Mouse (Mus musculus) liver, embryonic 13.5 days (tissue): Measurements from ENCODE around the gene Gm11042. TPM values are rescaled to one million over a fixed set of nuclear protein-coding genes. Genes with fewer than 3 reads are reported as not detected.
A peak's percentile ranks its signal among the peaks of the same experiment; 100 is the strongest.

Experiments used
- ATAC-seq: fragments of 200-750 bp; cut with Nextera tagmentation; 2 replicates; pipeline ENCODE4 v1.8.0; 2017; ENCODE audit warnings: low read depth, mild to moderate bottlenecking, moderate number of reproducible peaks, moderate library complexity
- DNase-seq: peaks from one replicate; pipeline ENCODE4 v3.0.0; 2022
- H3K27ac ChIP-seq: fragments of 300-500 bp; sonication (generic); 2 replicates; pipeline ENCODE4 v1.5.1; 2015; ENCODE audit warnings: moderate library complexity, mild to moderate bottlenecking, inconsistent platforms
- H3K27me3 ChIP-seq: fragments of 300-500 bp; sonication (generic); 2 replicates; pipeline ENCODE4 v1.6.1; 2015; ENCODE audit warnings: mild to moderate bottlenecking, inconsistent platforms
- H3K36me3 ChIP-seq: fragments of 300-500 bp; sonication (generic); 2 replicates; pipeline ENCODE4 v1.6.1; 2015; ENCODE audit warnings: mild to moderate bottlenecking, inconsistent platforms
- H3K4me1 ChIP-seq: fragments of 300-500 bp; sonication (generic); replicated peaks from 2 replicates; pipeline ENCODE4 v1.6.1; 2015; ENCODE audit warnings: inconsistent platforms
- H3K4me2 ChIP-seq: fragments of 300-500 bp; sonication (generic); 2 replicates; pipeline ENCODE4 v1.6.1; 2015; ENCODE audit warnings: inconsistent platforms, mild to moderate bottlenecking, moderate library complexity
- H3K4me3 ChIP-seq: fragments of 300-500 bp; sonication (generic); replicated peaks from 2 replicates; pipeline ENCODE4 v1.5.1; 2015; ENCODE audit warnings: mild to moderate bottlenecking, inconsistent platforms
- H3K9ac ChIP-seq: fragments of 300-500 bp; sonication (generic); 2 replicates; pipeline ENCODE4 v1.6.1; 2015; ENCODE audit warnings: mild to moderate bottlenecking, inconsistent platforms
- H3K9me3 ChIP-seq: fragments of 300-500 bp; sonication (generic); replicated peaks from 2 replicates; pipeline ENCODE4 v1.6.1; 2016; ENCODE audit warnings: inconsistent platforms
- WGBS: fragments of 180-500 bp; shearing (Covaris S2); methylation state at CpG from one replicate; pipeline ENCODE4 v1.1.7; 2015; ENCODE audit not compliant: insufficient replicate concordance; 5-methylcytosine and 5-hydroxymethylcytosine counted together
- polyA plus RNA-seq: library from polyadenylated mRNA; unstranded; fragments of >200 nt; fragmentation: Nextera tagmentation; extraction: Ambion mirVana; gene quantifications from 2 replicates; pipeline ENCODE4 v1.2.1, GENCODE M21; 2015

Gene Gm11042
- not detected in 2 replicates for polyA plus RNA-seq

DNA sequence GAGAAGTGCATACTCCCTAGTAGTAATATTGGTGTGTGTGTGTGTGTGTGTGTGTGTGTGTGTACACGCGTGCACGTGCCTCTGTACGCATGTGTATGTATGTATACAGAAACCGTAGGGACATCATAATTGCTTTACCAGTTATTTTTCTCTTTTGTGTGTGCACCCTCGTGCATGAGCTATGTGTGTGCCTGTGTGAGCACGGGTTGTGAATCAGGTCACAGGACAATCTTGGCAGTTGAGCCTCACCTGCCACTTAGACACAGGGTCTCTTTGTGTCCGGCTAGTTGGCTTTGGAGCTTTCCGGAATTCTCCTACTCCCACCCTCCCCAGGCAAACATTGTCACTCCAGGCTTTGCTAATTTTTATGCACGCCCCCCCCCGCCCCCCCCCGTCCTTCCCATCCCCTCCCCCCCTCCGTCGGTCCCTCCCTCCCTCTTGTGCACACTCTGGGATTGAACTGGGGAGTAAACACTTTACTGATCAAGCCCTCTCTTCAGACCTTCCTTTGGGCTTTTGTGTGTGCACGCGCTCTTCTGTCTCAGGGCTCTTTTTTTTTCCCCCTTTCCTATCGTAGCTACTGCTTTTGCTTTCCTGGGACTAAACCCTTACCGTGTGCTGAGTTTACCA, at the start of gene Gm11042:
Gene Gm11042 (minus strand): TSS at position 51 of the 630 bp plus-strand sequence.
- DNase-seq = no peak
- no peak for ATAC-seq
- H3K9ac ChIP-seq = no peak within 1 kb of the TSS
- H3K4me3 ChIP-seq = peak within 1 kb of the TSS; percentile 44
- no peaks in the 10 kb centered on the region for H3K36me3 ChIP-seq
- no peaks in the 10 kb centered on the region for H3K4me1 ChIP-seq
- peak within 1 kb of the TSS; percentile 50 for H3K4me2 ChIP-seq
- H3K27me3 ChIP-seq = no peaks in the 10 kb centered on the region
- no peaks in the 10 kb centered on the region for H3K9me3 ChIP-seq
- no peak within 1 kb of the TSS for H3K27ac ChIP-seq
- WGBS = 27% methylated on average over 18 of the region's 18 CpGs

DNA sequence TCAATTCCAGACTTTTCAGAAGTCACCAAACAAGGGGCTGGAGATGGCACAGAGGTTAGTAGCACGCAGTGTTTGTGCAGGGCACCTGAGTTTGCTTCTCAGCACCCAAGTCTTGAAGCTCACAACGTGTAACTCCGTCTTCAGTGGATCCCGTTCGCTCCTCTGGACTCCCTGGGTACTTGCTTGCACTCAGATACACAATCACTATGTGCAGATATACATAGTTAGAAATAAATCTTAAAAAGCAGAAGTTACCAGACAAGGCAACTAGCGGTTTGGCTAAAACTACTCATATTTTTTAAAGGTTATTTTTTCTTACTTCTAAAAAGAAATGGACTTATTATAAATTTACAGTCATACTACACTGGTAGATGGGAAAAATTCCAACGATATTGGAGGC, 48.3 kb upstream of the Gm11042 start:
- 51% methylated on average over 7 of the region's 7 CpGs for WGBS
- ATAC-seq (no peak), DNase-seq (no peak)
- no peak overlapping the region for H3K4me3 ChIP-seq
- H3K9me3 ChIP-seq = no peaks in the 10 kb centered on the region
- no peaks in the 10 kb centered on the region for H3K27me3 ChIP-seq
- H3K9ac ChIP-seq = no peak overlapping the region
- no peaks in the 10 kb centered on the region for H3K4me1 ChIP-seq
- no peak overlapping the region for H3K27ac ChIP-seq
- no peak overlapping the region for H3K4me2 ChIP-seq
- H3K36me3 ChIP-seq = no peaks in the 10 kb centered on the region

DNA sequence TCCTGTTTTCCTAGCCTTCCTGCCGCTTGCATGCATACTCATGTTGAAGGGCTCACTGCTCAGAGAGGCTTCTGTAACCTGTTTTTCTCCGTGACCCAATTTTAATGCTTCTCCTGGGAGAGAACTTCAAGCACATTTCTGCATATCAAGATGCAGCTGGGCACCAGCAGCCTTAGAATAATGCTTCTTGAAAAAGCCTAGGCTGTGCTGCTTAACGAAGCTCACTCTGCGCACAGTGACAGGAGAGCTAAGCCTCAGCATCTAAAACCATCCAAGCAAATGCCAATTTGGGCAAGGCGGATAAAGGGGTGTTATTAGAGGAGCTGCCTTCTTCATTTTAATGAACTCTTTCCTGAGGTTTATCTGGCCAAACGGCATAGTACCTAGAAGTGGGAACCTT, 46.9 kb upstream of the Gm11042 start:
- Histone ChIP-seq H3K27me3 (no peaks in the 10 kb centered on the region), H3K27ac (no peak overlapping the region), H3K4me1 (no peaks in the 10 kb centered on the region), H3K9ac (no peak overlapping the region), H3K4me3 (no peak overlapping the region), H3K36me3 (no peaks in the 10 kb centered on the region), H3K9me3 (no peaks in the 10 kb centered on the region), H3K4me2 (no peak overlapping the region)
- 70% methylated on average over 6 of the region's 6 CpGs for WGBS
- no peak for ATAC-seq
- no peak for DNase-seq

DNA sequence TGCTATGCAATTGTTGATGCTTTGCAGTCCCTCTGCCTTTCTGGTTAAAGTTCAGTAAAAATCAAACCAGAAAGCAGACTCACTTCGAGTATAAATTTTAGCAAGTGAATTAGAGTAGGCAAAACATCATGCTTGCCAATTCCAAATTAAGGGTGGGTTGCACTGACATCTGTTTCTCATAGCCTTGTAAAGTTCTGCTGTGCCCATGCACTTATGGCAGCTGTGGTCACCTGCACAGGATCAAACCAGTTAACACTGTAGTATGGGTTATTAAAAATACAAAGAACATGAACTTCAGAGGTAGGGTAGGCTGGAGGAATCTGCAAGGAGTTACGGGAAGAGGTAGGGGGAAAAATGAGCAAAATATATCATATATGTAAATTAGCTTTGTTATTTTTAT, 46.3 kb upstream of the Gm11042 start:
- H3K4me3 ChIP-seq = no peak overlapping the region
- DNase-seq (no peak), ATAC-seq (no peak)
- H3K27ac ChIP-seq = no peak overlapping the region
- no peaks in the 10 kb centered on the region for H3K36me3 ChIP-seq
- H3K9ac ChIP-seq = no peak overlapping the region
- WGBS = 59% methylated on average over 2 of the region's 2 CpGs
- no peaks in the 10 kb centered on the region for H3K27me3 ChIP-seq
- H3K9me3 ChIP-seq = no peaks in the 10 kb centered on the region
- no peaks in the 10 kb centered on the region for H3K4me1 ChIP-seq
- H3K4me2 ChIP-seq = no peak overlapping the region

DNA sequence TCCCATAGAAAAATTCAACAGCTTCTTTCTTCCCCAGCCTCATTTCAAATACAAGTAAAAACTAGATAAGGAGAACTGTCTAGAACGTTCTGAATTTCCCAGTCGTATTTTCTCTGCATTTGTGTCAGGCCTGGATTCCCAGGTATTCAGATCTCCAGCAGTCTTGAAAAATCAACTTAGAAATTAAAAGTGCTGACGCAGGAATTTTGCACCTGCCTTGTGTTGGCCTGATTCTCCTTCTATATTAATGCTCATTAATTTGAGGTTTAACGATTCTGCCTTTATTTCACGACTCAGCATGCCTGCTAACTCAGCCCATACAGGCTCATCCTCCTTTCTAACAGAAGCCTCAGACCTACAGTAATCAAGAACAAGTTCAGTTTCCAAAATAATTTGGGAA, 43.6 kb upstream of the Gm11042 start:
- ATAC-seq = no peak
- H3K36me3 ChIP-seq = no peaks in the 10 kb centered on the region
- no peaks in the 10 kb centered on the region for H3K4me1 ChIP-seq
- no peak for DNase-seq
- no peak overlapping the region for H3K4me2 ChIP-seq
- no peak overlapping the region for H3K27ac ChIP-seq
- no peak overlapping the region for H3K4me3 ChIP-seq
- no peak overlapping the region for H3K9ac ChIP-seq
- H3K27me3 ChIP-seq = no peaks in the 10 kb centered on the region
- H3K9me3 ChIP-seq = no peaks in the 10 kb centered on the region
- WGBS = 65% methylated on average over 5 of the region's 5 CpGs

DNA sequence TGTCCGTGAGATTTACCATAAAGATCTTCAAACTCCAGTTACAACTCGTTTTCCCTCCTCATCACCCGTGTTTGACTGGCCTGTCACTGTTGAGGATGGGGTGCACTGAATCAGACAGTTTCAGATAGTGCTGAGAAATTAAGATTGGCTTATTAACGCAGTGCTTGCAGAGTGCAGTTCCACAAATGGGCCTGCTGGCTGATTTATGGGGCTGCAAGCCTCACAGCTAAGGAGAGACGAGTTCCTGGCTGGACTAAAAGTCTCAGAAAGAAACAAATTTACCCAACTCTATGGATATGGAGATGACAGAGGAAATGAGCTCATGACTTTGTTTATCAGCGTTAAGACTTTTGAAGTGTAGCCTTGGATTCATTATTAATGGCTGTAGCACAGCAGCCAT, 41.6 kb upstream of the Gm11042 start:
- ATAC-seq = no peak
- Histone ChIP-seq H3K4me1 (no peaks in the 10 kb centered on the region), H3K36me3 (no peaks in the 10 kb centered on the region), H3K9me3 (no peaks in the 10 kb centered on the region), H3K27ac (no peak overlapping the region), H3K4me3 (no peak overlapping the region), H3K4me2 (no peak overlapping the region), H3K9ac (no peak overlapping the region), H3K27me3 (no peaks in the 10 kb centered on the region)
- WGBS = 53% methylated on average over 6 of the region's 6 CpGs
- DNase-seq = no peak

- Histone ChIP-seq H3K36me3 (no peaks in the 10 kb centered on the region), H3K4me1 (no peaks in the 10 kb centered on the region), H3K9ac (no peak overlapping the region), H3K9me3 (no peaks in the 10 kb centered on the region), H3K4me2 (no peak overlapping the region), H3K27ac (no peak overlapping the region), H3K4me3 (no peak overlapping the region), H3K27me3 (no peaks in the 10 kb centered on the region)
- DNase-seq (no peak), ATAC-seq (no peak)
- WGBS = 65% methylated on average over 3 of the region's 3 CpGs
These were observed 26.5 kb upstream of the Gm11042 start for GRCm38 (mm10) chr12:74342720-74343119.

DNA sequence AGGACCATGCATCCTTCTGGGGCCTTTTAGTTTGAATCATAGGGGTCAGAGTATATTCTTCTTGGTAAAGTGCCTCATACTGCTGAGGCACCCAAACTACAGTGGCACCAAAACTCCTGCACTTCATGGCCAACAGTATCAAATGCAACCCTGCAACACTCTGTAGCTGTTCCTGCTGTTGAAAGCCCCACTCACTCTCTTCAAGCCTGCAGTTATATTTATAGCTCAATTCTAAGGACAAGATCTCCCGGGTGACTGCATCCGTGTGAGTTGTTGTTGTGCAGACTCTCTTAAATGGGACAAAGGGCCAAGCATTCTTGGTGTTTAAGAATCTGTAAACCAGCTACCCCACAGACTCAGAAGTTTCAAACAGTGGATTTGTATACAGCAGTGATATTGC, 23.9 kb upstream of the Gm11042 start:
- Histone ChIP-seq H3K4me3 (no peak overlapping the region), H3K27me3 (no peaks in the 10 kb centered on the region), H3K4me1 (no peaks in the 10 kb centered on the region), H3K9me3 (no peaks in the 10 kb centered on the region), H3K36me3 (no peaks in the 10 kb centered on the region), H3K27ac (no peak overlapping the region), H3K4me2 (no peak overlapping the region), H3K9ac (no peak overlapping the region)
- ATAC-seq (no peak), DNase-seq (no peak)
- WGBS = 63% methylated on average over 2 of the region's 2 CpGs

DNA sequence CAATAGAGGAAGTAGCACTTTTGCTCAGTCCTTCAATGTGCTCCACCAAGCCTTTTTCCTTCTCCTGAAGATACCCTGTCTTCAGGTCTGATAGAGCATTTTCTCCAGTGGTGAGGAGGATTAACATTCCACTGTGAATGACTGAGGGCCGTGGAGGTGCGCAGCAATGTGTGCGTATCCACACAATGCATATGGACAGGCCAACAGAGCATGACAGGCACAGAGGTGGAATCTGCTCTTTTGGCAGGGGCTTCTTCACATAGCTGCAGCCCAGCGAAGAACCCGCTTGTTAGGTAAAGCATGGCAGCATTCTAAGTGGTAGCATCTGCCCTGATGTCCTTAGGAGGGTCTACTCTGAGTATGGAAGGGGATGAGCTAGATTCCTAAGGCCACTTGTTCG, 17.5 kb upstream of the Gm11042 start:
- no peak overlapping the region for H3K4me3 ChIP-seq
- H3K27me3 ChIP-seq = no peaks in the 10 kb centered on the region
- H3K4me1 ChIP-seq = no peaks in the 10 kb centered on the region
- 73% methylated on average over 6 of the region's 6 CpGs for WGBS
- DNase-seq = no peak
- H3K9me3 ChIP-seq = no peaks in the 10 kb centered on the region
- no peak overlapping the region for H3K27ac ChIP-seq
- H3K9ac ChIP-seq = no peak overlapping the region
- no peak overlapping the region for H3K4me2 ChIP-seq
- H3K36me3 ChIP-seq = no peaks in the 10 kb centered on the region
- no peak for ATAC-seq

GRCm38 (mm10) chr12:74333016-74333415, 16.8 kb upstream of the Gm11042 start:
- Histone ChIP-seq H3K4me1 (no peaks in the 10 kb centered on the region), H3K9ac (no peak overlapping the region), H3K27me3 (no peaks in the 10 kb centered on the region), H3K9me3 (no peaks in the 10 kb centered on the region), H3K36me3 (no peaks in the 10 kb centered on the region), H3K27ac (no peak overlapping the region), H3K4me3 (no peak overlapping the region), H3K4me2 (no peak overlapping the region)
- ATAC-seq = no peak
- no peak for DNase-seq
- WGBS = 19% methylated on average over 13 of the region's 13 CpGs

DNA sequence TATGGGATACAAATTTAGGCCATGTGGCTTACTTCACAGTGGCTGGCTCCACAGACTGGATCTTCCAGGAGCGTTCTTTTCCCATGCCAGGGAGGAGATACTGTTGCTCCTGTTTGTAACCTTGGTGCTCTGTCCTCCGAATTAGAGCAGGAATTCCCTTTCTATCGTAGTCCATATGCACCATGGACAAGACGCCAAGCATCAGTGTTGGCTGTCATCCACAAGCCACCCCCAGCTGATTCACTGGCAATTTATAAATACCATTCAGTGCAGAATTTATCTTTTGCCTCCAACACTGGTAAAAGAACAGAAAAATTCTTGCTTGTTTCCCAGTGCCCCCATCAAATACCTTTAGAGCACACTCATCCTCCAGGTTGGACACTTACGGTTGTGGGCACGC, 13.6 kb upstream of the Gm11042 start:
- H3K27me3 ChIP-seq = no peaks in the 10 kb centered on the region
- H3K9ac ChIP-seq = no peak overlapping the region
- H3K4me1 ChIP-seq = no peaks in the 10 kb centered on the region
- no peaks in the 10 kb centered on the region for H3K36me3 ChIP-seq
- WGBS = 63% methylated on average over 6 of the region's 6 CpGs
- H3K27ac ChIP-seq = no peak overlapping the region
- no peak for ATAC-seq
- no peak overlapping the region for H3K4me2 ChIP-seq
- no peak overlapping the region for H3K4me3 ChIP-seq
- H3K9me3 ChIP-seq = no peaks in the 10 kb centered on the region
- no peak for DNase-seq

DNA sequence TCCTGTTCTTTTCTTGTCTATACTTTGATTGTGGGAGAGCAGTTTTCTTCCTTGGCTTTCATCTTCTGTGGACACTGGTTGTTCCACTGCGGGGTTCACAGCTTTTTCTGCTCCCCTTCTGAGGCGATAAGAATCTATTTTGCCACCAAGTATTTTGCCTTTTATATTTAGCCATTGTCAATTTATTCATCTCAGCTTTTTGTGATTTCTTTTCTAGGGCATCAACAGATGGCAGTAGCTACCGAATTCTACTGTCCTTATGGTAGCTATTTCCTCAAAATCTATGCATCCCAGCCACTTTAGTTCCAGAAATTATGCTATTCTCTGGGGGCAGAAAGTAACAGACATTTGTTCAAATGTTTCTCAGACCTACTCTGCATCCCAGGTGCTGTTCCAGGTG, 10.4 kb upstream of the Gm11042 start:
- ATAC-seq = no peak
- Histone ChIP-seq H3K27me3 (no peaks in the 10 kb centered on the region), H3K4me1 (no peaks in the 10 kb centered on the region), H3K4me3 (no peak overlapping the region), H3K27ac (no peak overlapping the region), H3K9me3 (no peaks in the 10 kb centered on the region), H3K9ac (no peak overlapping the region), H3K36me3 (no peaks in the 10 kb centered on the region), H3K4me2 (no peak overlapping the region)
- WGBS = 56% methylated on average over 3 of the region's 3 CpGs
- DNase-seq = no peak
